Mouse (Mus musculus) stomach, embryonic 15.5 days (tissue): ENCODE results near the gene Lingo2. TPM values are rescaled to one million over a fixed set of nuclear protein-coding genes. Genes with fewer than 3 reads are reported as not detected.

Experiments
- ATAC-seq: fragments of 200-750 bp; cut with Nextera tagmentation; 2 replicates; pipeline ENCODE4 v1.8.0; 2017; ENCODE audit warnings: low read depth, moderate number of reproducible peaks, moderate TSS enrichment; ENCODE audit not compliant: insufficient read depth, low FRiP score
- H3K27ac ChIP-seq: fragments of 300-500 bp; sonication (generic); 2 replicates; pipeline ENCODE4 v1.5.1; 2015; ENCODE audit warnings: mild to moderate bottlenecking, inconsistent platforms
- H3K27me3 ChIP-seq: fragments of 300-500 bp; sonication (generic); replicated peaks from 2 replicates; pipeline ENCODE4 v1.6.1; 2015; ENCODE audit warnings: inconsistent platforms
- H3K36me3 ChIP-seq: fragments of 300-500 bp; sonication (generic); 2 replicates; pipeline ENCODE4 v1.6.1; 2015; ENCODE audit warnings: inconsistent platforms
- H3K4me1 ChIP-seq: fragments of 300-500 bp; sonication (generic); 2 replicates; pipeline ENCODE4 v1.6.1; 2015; ENCODE audit warnings: inconsistent platforms
- H3K4me2 ChIP-seq: fragments of 300-500 bp; sonication (generic); 2 replicates; pipeline ENCODE4 v1.6.1; 2015; ENCODE audit warnings: mild to moderate bottlenecking, inconsistent platforms
- H3K4me3 ChIP-seq: fragments of 300-500 bp; sonication (generic); replicated peaks from 2 replicates; pipeline ENCODE4 v1.5.1; 2015; ENCODE audit warnings: inconsistent platforms
- H3K9ac ChIP-seq: fragments of 300-500 bp; sonication (generic); 2 replicates; pipeline ENCODE4 v1.6.1; 2015; ENCODE audit warnings: inconsistent platforms
- H3K9me3 ChIP-seq: fragments of 300-500 bp; sonication (generic); 2 replicates; pipeline ENCODE4 v1.6.1; 2016; ENCODE audit warnings: inconsistent platforms
- WGBS: fragments of 180-500 bp; shearing (Covaris S2); methylation state at CpG from one replicate; pipeline ENCODE4 v1.1.7; 2015; 5-methylcytosine and 5-hydroxymethylcytosine counted together
- polyA plus RNA-seq: library from polyadenylated mRNA; unstranded; fragments of >200 nt; fragmentation: Nextera tagmentation; extraction: Ambion mirVana; gene quantifications from 2 replicates; pipeline ENCODE4 v1.2.1, GENCODE M21; 2015

Gene Lingo2
- polyA plus RNA-seq, 1 experiment from 2014 or later: 0.46 TPM

DNA sequence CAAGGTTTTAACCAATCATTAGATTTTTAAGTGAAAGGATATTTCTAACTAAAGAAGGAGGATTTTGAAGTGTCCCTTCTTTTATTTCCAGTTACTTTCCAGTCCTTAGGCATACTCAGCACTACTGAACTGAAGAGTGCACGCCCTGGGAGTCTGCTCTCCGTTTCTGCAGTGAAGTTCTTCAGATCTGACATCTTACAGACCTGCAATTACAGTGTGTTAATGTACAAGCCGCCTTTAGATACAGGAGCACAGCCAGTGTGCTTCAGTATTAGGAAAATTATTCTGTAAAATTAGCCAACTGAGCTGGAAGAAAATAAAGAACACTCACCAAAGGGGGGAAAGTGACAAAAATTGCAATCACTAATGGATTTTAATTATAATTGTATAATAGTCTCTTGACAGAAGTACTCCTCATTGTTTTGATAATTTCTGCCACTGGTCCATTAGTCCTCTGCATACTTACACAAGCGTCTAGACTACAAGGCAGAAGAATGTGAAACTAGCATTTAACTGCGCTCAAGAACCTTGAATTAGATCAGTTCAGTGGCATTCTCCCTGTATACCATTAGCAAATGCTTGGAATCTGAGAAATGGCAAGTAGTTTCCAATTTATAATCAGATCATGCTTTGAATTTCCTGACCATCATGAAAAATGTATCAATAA is 1167.2 kb downstream of the Lingo2 start:
- no peak overlapping the region for H3K9ac ChIP-seq
- no peaks in the 10 kb centered on the region for H3K27me3 ChIP-seq
- H3K4me2 ChIP-seq: no peak overlapping the region
- H3K9me3 ChIP-seq: no peaks in the 10 kb centered on the region
- H3K4me1 ChIP-seq: no peaks in the 10 kb centered on the region
- no peak for ATAC-seq
- no peak overlapping the region for H3K27ac ChIP-seq
- WGBS: 56% methylated on average over 5 of the region's 5 CpGs
- no peaks in the 10 kb centered on the region for H3K36me3 ChIP-seq
- no peak overlapping the region for H3K4me3 ChIP-seq

DNA sequence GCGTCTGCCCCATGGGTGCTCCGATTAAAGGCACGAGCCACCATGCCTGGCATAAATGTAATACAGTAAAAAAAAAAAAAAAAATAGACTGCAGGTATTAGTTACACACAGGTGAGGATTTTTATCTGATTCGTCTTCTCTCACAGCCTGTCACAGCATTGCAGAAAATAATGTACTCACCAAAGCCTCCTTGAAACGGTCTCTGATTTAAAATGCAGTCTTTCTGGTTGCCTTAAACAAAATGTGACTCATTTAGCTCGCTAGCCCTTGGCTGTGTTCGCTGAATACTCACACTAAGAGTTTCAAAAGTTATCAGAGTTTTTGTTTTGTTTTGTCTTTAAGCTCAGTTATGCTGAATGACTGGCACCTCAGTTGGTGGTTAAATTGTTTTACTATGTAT is 1180.7 kb downstream of the Lingo2 start:
- WGBS: 70% methylated on average over 7 of the region's 7 CpGs
- H3K27ac ChIP-seq: no peak overlapping the region
- no peaks in the 10 kb centered on the region for H3K9me3 ChIP-seq
- H3K4me2 ChIP-seq: no peak overlapping the region
- ATAC-seq: no peak
- no peak overlapping the region for H3K9ac ChIP-seq
- no peaks in the 10 kb centered on the region for H3K4me1 ChIP-seq
- no peaks in the 10 kb centered on the region for H3K27me3 ChIP-seq
- no peaks in the 10 kb centered on the region for H3K36me3 ChIP-seq
- H3K4me3 ChIP-seq: no peak overlapping the region

DNA sequence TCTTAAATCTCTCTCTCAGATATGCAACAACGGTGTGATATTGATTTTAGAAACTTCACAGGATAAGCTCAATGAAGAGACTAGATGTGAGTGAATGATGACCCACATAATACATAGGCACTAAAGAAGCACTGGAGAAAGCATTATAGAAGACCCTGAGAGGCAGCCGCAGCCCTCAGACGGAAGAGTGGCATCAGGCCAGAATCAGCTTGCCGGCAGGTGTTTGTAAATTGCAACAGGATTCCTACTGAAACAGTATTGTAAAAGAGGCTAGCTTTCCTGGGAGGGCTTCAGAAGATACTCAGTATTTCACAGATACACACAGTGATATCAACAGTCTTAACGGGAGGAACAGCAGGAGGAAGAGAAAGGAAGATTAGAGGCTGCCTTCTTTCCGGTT is 1184.6 kb downstream of the Lingo2 start:
- H3K4me3 ChIP-seq: no peak overlapping the region
- no peak overlapping the region for H3K9ac ChIP-seq
- ATAC-seq: no peak
- no peak overlapping the region for H3K4me2 ChIP-seq
- no peaks in the 10 kb centered on the region for H3K4me1 ChIP-seq
- no peak overlapping the region for H3K27ac ChIP-seq
- no peaks in the 10 kb centered on the region for H3K9me3 ChIP-seq
- 65% methylated on average over 6 of the region's 6 CpGs for WGBS
- H3K27me3 ChIP-seq: no peaks in the 10 kb centered on the region
- no peaks in the 10 kb centered on the region for H3K36me3 ChIP-seq

- no peaks in the 10 kb centered on the region for H3K9me3 ChIP-seq
- no peaks in the 10 kb centered on the region for H3K27me3 ChIP-seq
- no peak overlapping the region for H3K4me3 ChIP-seq
- H3K36me3 ChIP-seq: no peaks in the 10 kb centered on the region
- H3K4me2 ChIP-seq: no peak overlapping the region
- no peak for ATAC-seq
- no peak overlapping the region for H3K27ac ChIP-seq
- H3K4me1 ChIP-seq: no peaks in the 10 kb centered on the region
- H3K9ac ChIP-seq: no peak overlapping the region
- 48% methylated on average over 5 of the region's 5 CpGs for WGBS
These were observed 1190.4 kb downstream of the Lingo2 start for GRCm38 (mm10) chr4:35761181-35761580.

DNA sequence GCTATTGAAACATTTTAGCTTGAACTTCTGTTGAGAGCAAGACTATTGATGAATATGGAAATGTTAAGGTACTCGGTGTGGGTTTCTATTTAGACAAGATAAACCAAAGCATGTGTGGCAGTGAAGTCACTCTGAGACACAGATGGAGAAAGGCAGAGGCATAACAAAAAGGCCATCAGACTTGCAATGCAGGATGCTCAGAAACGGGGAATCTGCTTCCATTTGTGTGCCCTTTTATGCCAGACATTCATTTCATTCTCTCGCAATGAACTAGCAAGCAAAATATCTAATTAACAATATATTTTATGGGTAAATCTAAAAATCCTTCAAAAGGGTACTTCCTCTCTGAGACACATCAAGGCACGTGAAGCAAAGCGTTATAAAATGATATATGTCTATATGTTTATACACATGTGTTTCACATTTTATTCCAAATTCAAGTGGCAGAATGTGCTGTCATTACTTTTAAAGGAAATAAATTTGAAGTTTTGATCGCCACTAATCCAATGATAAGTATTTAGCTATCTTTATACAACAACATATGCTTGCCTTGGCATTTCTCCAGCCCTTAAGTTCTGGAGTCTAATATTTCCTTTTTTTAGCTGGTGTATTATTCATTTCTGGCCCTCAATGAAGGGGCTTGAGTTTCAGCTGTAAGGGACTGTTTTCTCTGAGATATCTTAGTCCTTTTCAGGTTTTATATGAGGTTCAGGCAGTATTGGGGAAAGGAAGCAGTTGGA is 1199.3 kb downstream of the Lingo2 start:
- H3K36me3 ChIP-seq: no peaks in the 10 kb centered on the region
- WGBS: 59% methylated on average over 6 of the region's 6 CpGs
- ATAC-seq: no peak

DNA sequence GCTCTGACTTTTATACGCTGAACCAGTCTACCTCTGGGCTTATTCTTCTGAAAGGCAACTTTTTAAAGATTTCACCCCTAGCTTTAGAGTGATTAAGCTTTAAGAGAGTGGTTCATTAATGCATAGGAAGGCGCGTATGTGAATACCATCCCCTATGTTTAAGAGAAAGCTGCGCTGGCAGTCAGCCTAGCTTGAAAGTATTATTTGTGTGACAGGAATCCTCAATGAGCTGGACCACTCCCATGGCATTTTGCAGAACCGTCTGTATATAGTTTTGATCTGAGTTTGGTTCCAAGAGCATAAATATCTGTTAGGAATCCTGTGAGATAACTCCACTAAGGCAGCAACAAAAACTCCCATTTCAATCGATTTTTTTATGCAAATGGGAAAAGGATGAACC is 1204.9 kb downstream of the Lingo2 start:
- Histone ChIP-seq H3K27me3 (no peaks in the 10 kb centered on the region), H3K36me3 (no peaks in the 10 kb centered on the region), H3K9ac (no peak overlapping the region), H3K27ac (no peak overlapping the region), H3K4me2 (no peak overlapping the region), H3K4me1 (no peaks in the 10 kb centered on the region), H3K9me3 (no peaks in the 10 kb centered on the region), H3K4me3 (no peak overlapping the region)
- ATAC-seq: no peak
- 69% methylated on average over 6 of the region's 6 CpGs for WGBS

More for the DNA sequence above, 1199.3 kb downstream of the Lingo2 start:
- no peak overlapping the region for H3K27ac ChIP-seq
- H3K9me3 ChIP-seq: no peaks in the 10 kb centered on the region
- H3K27me3 ChIP-seq: no peaks in the 10 kb centered on the region
- H3K9ac ChIP-seq: no peak overlapping the region
- H3K4me1 ChIP-seq: no peaks in the 10 kb centered on the region
- no peak overlapping the region for H3K4me2 ChIP-seq
- no peak overlapping the region for H3K4me3 ChIP-seq

GRCm38 (mm10) chr4:35724774-35725173 is 1226.8 kb downstream of the Lingo2 start:
- H3K9ac ChIP-seq: no peak overlapping the region
- H3K36me3 ChIP-seq: no peaks in the 10 kb centered on the region
- no peak overlapping the region for H3K27ac ChIP-seq
- H3K4me2 ChIP-seq: no peak overlapping the region
- no peaks in the 10 kb centered on the region for H3K4me1 ChIP-seq
- WGBS: 55% methylated on average over 1 of the region's 1 CpGs
- no peak overlapping the region for H3K4me3 ChIP-seq
- no peaks in the 10 kb centered on the region for H3K27me3 ChIP-seq
- no peak for ATAC-seq
- no peaks in the 10 kb centered on the region for H3K9me3 ChIP-seq

GRCm38 (mm10) chr4:35704126-35704525 is 1247.4 kb downstream of the Lingo2 start:
- no peaks in the 10 kb centered on the region for H3K27me3 ChIP-seq
- no peaks in the 10 kb centered on the region for H3K4me1 ChIP-seq
- no peak overlapping the region for H3K4me3 ChIP-seq
- no peak for ATAC-seq
- H3K36me3 ChIP-seq: no peaks in the 10 kb centered on the region
- 36% methylated on average over 2 of the region's 2 CpGs for WGBS
- no peak overlapping the region for H3K27ac ChIP-seq
- H3K9me3 ChIP-seq: no peaks in the 10 kb centered on the region
- H3K4me2 ChIP-seq: no peak overlapping the region
- no peak overlapping the region for H3K9ac ChIP-seq

GRCm38 (mm10) chr4:35702661-35703060 is 1248.9 kb downstream of the Lingo2 start:
- WGBS: 82% methylated on average over 1 of the region's 1 CpGs
- no peak overlapping the region for H3K4me3 ChIP-seq
- H3K27me3 ChIP-seq: no peaks in the 10 kb centered on the region
- no peaks in the 10 kb centered on the region for H3K36me3 ChIP-seq
- H3K9me3 ChIP-seq: no peaks in the 10 kb centered on the region
- no peak overlapping the region for H3K9ac ChIP-seq
- no peak overlapping the region for H3K27ac ChIP-seq
- no peaks in the 10 kb centered on the region for H3K4me1 ChIP-seq
- ATAC-seq: no peak
- no peak overlapping the region for H3K4me2 ChIP-seq

- H3K4me2 ChIP-seq: no peak overlapping the region
- no peaks in the 10 kb centered on the region for H3K4me1 ChIP-seq
- H3K9me3 ChIP-seq: no peaks in the 10 kb centered on the region
- WGBS: 71% methylated on average over 2 of the region's 2 CpGs
- H3K4me3 ChIP-seq: no peak overlapping the region
- no peak for ATAC-seq
- no peak overlapping the region for H3K9ac ChIP-seq
- no peaks in the 10 kb centered on the region for H3K27me3 ChIP-seq
- no peak overlapping the region for H3K27ac ChIP-seq
- no peaks in the 10 kb centered on the region for H3K36me3 ChIP-seq
These were observed 1256.4 kb downstream of the Lingo2 start for GRCm38 (mm10) chr4:35695137-35695522.

- H3K27me3 ChIP-seq: no peaks in the 10 kb centered on the region
- H3K4me2 ChIP-seq: no peak overlapping the region
- no peak overlapping the region for H3K27ac ChIP-seq
- 75% methylated on average over 4 of the region's 4 CpGs for WGBS
- ATAC-seq: no peak
- no peaks in the 10 kb centered on the region for H3K4me1 ChIP-seq
- no peak overlapping the region for H3K4me3 ChIP-seq
- H3K36me3 ChIP-seq: no peaks in the 10 kb centered on the region
- no peak overlapping the region for H3K9ac ChIP-seq
- no peaks in the 10 kb centered on the region for H3K9me3 ChIP-seq
These were observed 1257.0 kb downstream of the Lingo2 start for GRCm38 (mm10) chr4:35694360-35695136.

GRCm38 (mm10) chr4:35690521-35690920 is 1261.0 kb downstream of the Lingo2 start:
- no peaks in the 10 kb centered on the region for H3K9me3 ChIP-seq
- H3K4me3 ChIP-seq: no peak overlapping the region
- H3K27ac ChIP-seq: no peak overlapping the region
- no peaks in the 10 kb centered on the region for H3K4me1 ChIP-seq
- H3K9ac ChIP-seq: no peak overlapping the region
- no peaks in the 10 kb centered on the region for H3K36me3 ChIP-seq
- H3K27me3 ChIP-seq: no peaks in the 10 kb centered on the region
- WGBS: 71% methylated on average over 5 of the region's 5 CpGs
- no peak for ATAC-seq
- H3K4me2 ChIP-seq: no peak overlapping the region
